Mouse (Mus musculus) kidney, adult 2 months (tissue): ENCODE measurements around the gene Fhit.

Source experiments
- CTCF ChIP-seq: fragments of 200-500 bp; conservative IDR thresholded peaks from 2 replicates; pipeline ENCODE4 v1.5.1; 2011; ENCODE audit warnings: low read depth, mild to moderate bottlenecking, control low read depth, low read length, moderate library complexity, mixed read lengths; ENCODE audit not compliant: insufficient read depth, insufficient read length
- POLR2A ChIP-seq: fragments of 200-500 bp; IDR thresholded peaks from one replicate; pipeline ENCODE4 v1.6.1; 2011; ENCODE audit warnings: low read depth, low read length, control low read depth

DNA sequence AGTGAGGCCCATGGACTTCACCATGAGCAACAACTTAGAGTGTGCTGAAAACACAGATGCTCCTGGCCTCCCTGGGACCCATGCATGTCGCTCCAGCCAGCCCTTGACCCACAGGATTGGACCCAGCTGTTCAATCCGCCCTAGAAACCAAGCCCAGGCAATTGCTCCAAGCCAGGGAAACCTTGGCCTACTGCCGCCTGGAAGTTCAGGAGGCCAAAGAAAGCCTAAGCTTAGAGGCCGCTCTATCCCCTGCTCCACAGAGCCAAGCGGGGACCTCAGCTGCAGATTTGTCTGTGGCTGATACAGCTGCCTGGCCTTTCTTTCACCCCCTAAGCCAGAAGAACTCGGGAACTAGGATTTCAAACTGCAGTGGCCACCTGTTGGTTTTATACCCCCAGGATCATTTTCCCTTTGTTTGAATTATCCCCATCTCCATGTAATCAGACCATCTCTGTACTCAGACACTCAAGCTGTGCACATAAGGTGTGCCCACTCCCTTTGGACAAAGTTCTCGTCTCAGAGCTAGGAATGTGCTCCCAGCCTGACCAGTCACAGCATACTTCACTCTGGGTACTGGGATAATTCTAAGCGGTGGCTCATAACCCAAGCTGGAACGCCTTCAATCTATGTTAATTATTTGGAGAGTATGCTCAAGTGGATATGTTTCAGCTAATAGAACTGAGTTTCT, 10.1 kb downstream of the Fhit start:
- TF ChIP-seq CTCF (no peak), POLR2A (no peak)
